Mouse (Mus musculus) pancreas, adult 10 weeks (tissue): ENCODE data around the gene Olfr583. TPM values are rescaled to one million over a fixed set of nuclear protein-coding genes. Genes with fewer than 3 reads are reported as not detected.

Experiments used
- polyA plus RNA-seq: library from polyadenylated mRNA; stranded (reverse); fragments of 350-450 nt; fragmentation: Illumina TruSeq; extraction: RNeasy Lipid Tissue Mini Kit (QIAGEN cat#74804); gene quantifications from one replicate; pipeline ENCODE4 v1.2.3, GENCODE M21; 2015; ENCODE audit warnings: low read depth, low replicate concordance; ENCODE audit not compliant: insufficient read depth

Gene Olfr583
- not detected for polyA plus RNA-seq

GRCm38 (mm10) chr7:103051000-103051399 lies at the start of gene Olfr583:
Gene Olfr583, plus strand, starts transcription at chr7:103051300.

GRCm38 (mm10) chr7:103037724-103038123 lies 13.4 kb upstream of the Olfr583 start, which contains the start of gene Olfr582:
Gene Olfr582, plus strand, starts transcription at chr7:103038024.

GRCm38 (mm10) chr7:103081585-103081984 lies 30.5 kb downstream of the Olfr583 start, which contains the start of gene Olfr584:
Gene Olfr584, plus strand, starts transcription at chr7:103081885.

GRCm38 (mm10) chr7:103097420-103097819 lies 46.3 kb downstream of the Olfr583 start, which contains the start of gene Olfr585:
Gene Olfr585, plus strand, starts transcription at chr7:103097720.

Other genes starting within 250 kb of the Olfr583 start
- gene Olfr564, start 247.8 kb upstream of the Olfr583 start, polyA plus RNA-seq = not detected
- gene Olfr566, start 192.5 kb upstream of the Olfr583 start, polyA plus RNA-seq = not detected
- not detected for gene Olfr568, start 174.2 kb upstream of the Olfr583 start, polyA plus RNA-seq
- gene Olfr569, start 160.4 kb upstream of the Olfr583 start, polyA plus RNA-seq = not detected
- not detected for gene Olfr570, start 156.7 kb upstream of the Olfr583 start, polyA plus RNA-seq
- not detected for gene Olfr571, start 133.8 kb upstream of the Olfr583 start, polyA plus RNA-seq
- gene Olfr572, start 126.9 kb upstream of the Olfr583 start, polyA plus RNA-seq = not detected
- gene Olfr573-ps1, start 108.7 kb upstream of the Olfr583 start, polyA plus RNA-seq = not detected
- gene Olfr574, start 102.8 kb upstream of the Olfr583 start, polyA plus RNA-seq = not detected
- gene Olfr575, start 92.5 kb upstream of the Olfr583 start, polyA plus RNA-seq = not detected
- gene Olfr576, start 88.6 kb upstream of the Olfr583 start, polyA plus RNA-seq = not detected
- gene Olfr577, start 75.4 kb upstream of the Olfr583 start, polyA plus RNA-seq = not detected
- not detected for gene Olfr578, start 62.0 kb upstream of the Olfr583 start, polyA plus RNA-seq
- gene Olfr582, start 13.3 kb upstream of the Olfr583 start, polyA plus RNA-seq = not detected
- not detected for gene Olfr584, start 30.6 kb downstream of the Olfr583 start, polyA plus RNA-seq
- gene Olfr585, start 46.4 kb downstream of the Olfr583 start, polyA plus RNA-seq = not detected
- gene Olfr586, start 74.3 kb downstream of the Olfr583 start, polyA plus RNA-seq = not detected
- not detected for gene Olfr588-ps1, start 89.6 kb downstream of the Olfr583 start, polyA plus RNA-seq
- not detected for gene Olfr589, start 105.1 kb downstream of the Olfr583 start, polyA plus RNA-seq
- not detected for gene Olfr591, start 127.0 kb downstream of the Olfr583 start, polyA plus RNA-seq
- gene Olfr592, start 133.5 kb downstream of the Olfr583 start, polyA plus RNA-seq = not detected
- gene Olfr593, start 160.6 kb downstream of the Olfr583 start, polyA plus RNA-seq = not detected
- not detected for gene Olfr594, start 165.7 kb downstream of the Olfr583 start, polyA plus RNA-seq
- not detected for gene Usp17ld, start 201.2 kb downstream of the Olfr583 start, polyA plus RNA-seq